Mouse (Mus musculus) 416B (cell line): Measurements from ENCODE around the gene Gcg.

Experiments
- DNase-seq: peaks from one replicate; pipeline ENCODE4 v3.0.0; 2011; ENCODE audit warnings: low read depth

Gcg gene

DNA sequence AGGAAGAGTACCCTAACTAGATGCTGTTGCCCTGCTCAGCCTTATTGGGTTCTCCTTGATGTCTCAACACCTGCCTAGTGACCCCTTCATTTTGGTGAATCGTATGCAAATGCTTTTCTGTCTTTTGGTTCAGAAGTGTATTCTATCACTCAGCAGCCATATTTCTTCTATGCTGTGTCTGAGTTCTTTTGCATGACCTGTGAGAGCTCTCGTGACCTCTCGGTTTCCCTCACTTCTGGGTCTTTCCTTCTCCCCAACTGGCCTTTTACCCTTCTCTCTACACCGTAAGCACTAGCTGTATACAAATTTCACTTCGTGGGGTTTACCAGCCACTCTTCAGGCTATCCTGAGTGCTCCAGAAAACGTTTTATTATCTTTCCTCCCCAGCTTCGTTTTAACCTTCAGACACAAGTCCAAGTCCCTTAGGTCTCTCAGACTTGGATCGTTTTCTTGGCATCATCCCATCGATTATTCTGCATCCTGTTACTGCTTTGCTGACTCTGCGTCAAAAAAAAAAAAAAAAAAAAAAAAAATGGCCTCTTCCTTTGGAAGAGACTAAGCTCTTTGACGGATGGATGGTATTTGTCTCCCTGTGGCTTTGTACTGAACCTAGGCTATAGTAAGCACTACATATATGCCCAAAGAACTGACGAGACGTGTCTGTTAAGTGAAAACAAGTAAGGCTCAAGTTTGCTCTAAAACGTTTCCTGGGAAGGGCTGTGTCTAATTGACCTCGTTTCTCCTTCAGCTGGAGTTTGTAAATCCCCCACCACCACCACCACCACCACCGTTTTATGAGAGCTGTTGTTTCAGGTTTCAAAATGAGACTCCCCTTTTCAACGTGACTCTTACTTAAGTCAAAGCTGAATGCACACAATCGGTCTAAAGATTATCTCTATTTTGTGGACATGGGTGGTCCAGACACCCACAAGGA is 23.9 kb downstream of the Gcg start:
- DNase-seq, result no peak

DNA sequence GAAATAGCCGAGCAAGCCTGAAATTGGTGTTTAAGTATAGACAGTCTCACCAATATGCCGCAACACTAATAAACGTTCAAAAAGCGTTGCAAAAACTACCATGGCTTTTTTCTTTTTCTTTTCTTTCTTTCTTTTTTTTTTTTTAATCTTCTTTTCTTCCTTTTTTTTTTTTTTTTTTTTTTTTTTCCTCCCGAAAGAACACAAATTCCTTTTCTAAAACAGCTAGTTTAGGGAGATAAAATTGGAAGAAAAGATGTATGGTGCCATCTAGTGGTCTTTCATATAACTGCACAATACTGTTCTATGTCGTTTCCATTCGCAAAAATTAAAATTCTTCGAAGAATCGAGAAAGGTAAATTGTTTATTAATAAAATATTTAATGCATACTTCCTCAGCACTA is 25.4 kb downstream of the Gcg start:
- peak; percentile 82 for DNase-seq

DNA sequence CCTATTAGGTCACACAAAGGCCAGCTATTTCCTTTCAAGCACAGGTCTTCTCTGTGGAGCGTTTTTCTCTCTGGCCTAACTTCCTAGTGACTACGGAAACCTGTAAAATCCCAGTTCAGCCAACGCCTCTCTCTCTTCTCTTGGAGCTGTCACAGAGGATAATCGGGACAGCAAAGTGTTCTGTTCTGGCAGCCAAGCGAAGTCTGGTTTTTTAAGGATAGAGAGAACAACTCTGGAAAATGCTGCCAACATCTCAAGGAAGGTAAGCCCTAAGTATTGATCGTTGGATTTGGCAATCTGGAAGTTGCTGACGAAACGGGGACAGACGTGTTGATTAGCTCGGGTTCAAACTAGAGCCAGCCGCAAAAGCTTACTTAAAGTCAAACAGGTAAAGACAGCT is 28.5 kb downstream of the Gcg start:
- DNase-seq, result no peak

DNA sequence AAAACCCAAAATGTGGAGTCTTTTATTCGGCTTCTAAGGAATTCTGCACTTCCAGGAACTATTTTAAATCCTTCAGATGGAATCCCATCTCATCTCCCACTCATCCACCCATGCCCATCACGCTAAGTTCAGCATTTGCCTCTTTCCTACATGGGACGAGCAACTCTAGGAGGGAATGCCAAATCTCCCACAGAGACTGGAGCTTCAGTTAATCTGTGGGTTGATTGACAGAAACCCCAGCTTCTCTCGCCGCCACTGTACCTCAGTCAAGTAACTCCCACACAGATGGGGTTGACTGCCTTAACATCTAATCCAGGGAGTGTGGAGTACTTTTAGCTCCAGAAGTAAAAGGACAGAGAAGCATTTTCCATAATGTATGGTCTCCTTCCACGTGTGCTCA is 29.4 kb downstream of the Gcg start:
- no peak for DNase-seq

DNA sequence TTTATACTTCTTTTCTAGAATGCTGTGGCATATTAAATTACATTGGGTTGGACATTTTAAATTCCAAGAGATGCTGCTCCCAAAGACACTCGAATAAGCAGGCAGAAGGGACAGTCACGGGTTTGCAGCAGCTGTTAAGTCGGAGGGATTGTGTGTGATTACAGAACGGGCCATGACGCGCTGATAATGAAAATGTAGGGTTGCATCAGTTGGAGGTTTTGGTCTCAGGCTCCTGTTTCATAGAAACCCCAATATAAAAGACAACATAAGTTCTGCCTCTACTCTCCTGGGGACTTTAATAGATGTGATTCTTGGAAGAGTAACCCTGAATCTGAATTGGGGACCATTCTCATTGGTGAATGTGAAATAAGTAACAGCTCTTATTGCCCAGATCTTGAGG is 33.1 kb downstream of the Gcg start:
- no peak for DNase-seq

DNA sequence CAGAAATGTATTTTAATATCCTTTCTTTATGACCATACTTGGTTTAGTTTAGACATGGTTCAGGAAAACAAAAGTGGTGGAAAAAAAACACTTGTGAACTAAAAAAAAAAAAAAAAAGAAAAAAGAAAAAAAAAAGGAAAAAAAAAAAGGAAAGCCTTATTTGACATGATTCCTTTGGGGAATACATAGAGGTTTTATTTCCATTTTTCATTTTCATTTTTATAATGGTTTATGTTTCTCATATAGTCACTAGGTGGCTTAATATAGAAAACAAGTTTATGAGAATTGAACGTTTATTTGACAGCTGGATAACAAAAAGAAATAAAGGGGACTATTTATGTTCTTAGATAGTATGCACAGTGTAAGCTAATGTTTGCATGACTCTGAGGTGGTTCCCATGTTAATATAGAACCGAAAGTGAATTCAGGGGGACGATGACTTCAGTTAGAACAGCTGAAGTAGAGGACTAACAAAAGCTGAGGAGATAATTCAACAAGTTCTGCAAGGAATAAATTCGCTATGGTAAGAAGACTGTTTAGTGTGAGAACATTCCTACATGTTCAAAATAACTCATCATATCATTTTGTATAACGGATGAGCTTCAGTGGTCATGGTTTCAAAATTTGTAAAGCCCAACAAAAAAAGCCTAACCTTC is 33.6 kb downstream of the Gcg start:
- DNase-seq, result no peak

DNA sequence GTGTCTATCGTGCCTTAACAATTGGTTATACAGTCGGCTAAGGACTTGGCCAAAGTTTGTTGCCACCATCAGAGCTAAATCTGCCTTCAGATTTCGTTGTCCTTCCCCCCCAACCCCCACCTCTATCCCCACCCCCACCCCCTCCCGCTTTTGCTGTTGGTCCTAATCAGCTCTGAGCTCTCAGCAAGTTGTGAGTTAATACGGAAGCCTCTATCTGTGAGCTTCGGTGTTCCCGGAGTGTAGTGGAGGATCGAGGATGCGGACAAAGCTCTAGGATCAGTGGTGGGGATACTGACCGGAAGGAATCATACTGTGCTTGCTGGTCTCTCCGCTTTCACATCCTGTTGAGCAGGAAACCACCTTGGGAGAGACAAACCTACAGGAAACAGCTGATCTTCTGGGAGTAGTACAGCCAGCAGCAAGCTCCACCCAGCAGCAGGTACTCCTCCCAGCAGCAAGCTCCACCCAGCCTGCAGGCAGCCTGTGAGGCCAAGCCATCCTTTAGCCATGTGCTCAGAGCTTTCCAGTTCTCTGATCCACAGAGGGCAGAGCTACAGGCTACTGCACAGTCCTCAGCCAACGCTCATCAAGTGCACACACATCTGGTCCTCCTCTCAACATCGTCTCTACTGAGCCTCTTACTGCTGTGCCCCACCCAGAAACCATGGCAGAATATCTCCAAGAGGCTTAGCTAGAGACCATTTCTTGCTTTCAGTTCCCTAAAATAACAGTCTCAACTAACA is 42.5 kb downstream of the Gcg start:
- DNase-seq, result peak; percentile 77

DNA sequence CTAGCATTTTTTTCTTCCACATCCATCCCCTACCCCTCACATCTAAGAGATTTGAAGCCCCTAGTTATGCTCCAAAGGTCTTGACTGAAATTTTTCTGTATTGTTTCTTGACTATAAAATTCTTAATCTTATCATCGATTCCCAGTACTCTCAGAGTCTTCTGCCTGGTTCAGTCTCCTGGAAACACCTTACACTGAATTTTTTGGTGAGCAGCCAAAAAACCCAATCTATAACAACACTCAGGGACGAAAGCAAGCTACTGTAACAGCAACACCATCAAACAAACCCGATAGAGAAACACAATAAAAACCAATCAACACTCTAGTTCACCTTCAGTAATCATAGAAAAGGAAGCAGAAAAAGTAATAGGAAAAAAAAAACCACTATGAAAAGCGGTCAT is 43.4 kb downstream of the Gcg start:
- no peak for DNase-seq

DNA sequence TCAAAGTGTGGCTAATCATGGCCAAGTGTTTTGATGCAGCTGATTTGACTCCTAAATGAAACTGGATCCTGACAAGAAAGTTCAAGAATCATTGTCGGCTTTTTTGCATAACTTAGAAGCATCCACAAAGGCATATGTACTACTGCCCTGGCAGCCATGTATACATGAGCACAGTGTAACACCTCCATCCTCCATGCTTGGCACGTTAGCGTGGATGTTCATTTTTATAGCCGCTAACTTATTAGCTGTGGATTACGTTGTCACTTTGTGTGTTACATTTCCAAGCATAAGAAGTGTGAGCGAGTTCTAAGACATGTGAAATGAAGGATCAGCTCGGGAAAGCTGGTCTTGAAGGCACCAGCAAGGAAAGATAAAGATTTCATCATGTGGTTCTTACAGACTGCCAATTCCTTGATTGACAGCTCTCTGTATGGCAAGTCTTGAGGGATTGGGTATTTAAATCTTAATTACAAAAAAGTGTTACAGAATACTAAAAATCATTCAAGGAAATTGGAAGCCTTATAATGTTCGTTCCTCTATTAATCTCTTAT is 52.1 kb downstream of the Gcg start:
- DNase-seq, result no peak

DNA sequence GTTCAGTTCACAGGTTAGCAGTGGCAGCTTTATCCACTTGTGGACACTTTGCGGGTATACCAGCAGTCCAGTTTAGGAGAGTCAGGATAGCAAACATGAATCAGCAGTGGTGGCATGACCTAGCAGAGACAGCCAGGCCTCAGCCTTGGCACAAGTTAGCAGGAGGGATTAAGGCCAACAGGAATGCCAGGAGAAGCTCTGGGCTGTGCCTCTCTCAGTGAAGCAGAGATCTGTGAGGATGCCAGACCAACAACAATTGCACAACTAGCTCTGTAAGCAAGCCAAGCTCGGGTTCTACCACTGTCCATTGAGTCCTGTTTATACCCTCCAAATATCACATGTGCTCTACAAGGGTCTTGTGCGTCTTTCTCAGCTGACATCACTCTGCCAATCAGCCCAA is 57.5 kb downstream of the Gcg start:
- no peak for DNase-seq
